ENCODE assay signal across 30 mouse cellular contexts in the genomic region with DNA sequence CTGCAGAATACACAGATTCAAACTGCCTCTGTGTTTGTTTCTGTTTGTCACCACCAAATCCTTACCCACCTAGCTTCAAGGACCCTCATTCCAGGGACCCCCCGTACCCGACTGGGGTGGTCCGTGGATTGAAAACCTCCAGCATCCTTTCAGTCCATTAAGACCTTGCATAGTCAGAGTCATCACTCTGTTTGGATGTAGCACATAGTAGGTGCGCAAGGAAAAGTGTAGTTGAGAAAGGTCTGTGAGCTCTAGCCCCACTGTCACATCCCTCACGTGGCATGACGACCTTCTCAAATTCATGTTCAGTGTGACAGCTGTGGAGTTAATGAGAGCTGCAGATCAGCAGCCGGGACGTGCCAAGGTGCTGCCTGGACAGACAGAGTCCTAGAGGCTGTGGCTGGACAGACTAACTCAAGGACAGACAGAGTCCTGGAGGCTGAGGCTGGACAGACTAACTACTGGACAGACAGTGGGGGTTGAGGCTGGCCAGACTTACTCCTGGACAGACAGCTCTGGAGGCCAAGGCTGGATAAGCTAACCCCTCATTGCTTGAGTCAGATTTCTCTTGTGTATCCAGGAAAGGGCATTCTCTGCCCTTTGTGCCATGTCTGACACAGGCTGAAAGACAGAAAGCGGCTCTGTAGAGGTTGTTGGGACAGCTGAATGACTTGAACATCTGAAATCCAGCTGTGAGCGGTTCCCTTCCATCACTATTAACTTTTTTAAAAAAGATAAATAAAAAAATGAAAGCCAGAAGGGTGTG. TPM values are rescaled to one million over a fixed set of nuclear protein-coding genes. Genes with fewer than 3 reads are reported as not detected.
DNase-seq lines count a peak whose midpoint lies in the region; ATAC-seq and TF ChIP-seq lines count a peak whose summit lies in the region.
"Had no signal": no experiment of that assay in that cellular context is flagged by ENCODE, and none has a peak within 500 bp of the region (broad histone marks: within the 10 kb centered on the region; RNA-seq: fewer than 3 reads in every experiment).

No protein-coding gene starts in this region.

- H3K4me1 ChIP-seq in heart, postnatal 0 days (ENCODE audit: control insufficient read depth, insufficient read depth) = no peaks in the 10 kb centered on the region; the same call in 1 of the 2 replicates
- peaks cover under 1% of the 10 kb centered on the region for H3K4me1 ChIP-seq in heart, adult 2 months (ENCODE audit: control insufficient read depth, insufficient read depth, low read length)
- H3K4me1 ChIP-seq in MEL (ENCODE audit: control insufficient read depth in 1 of 2, insufficient read depth in 2 of 2, low read length in 2 of 2) = peaks cover 20 to 33% of the 10 kb centered on the region in 2 experiments
- peaks cover 85% of the 10 kb centered on the region for H3K4me1 ChIP-seq in liver, embryonic 13.5 days (replicated peaks)
- H3K4me1 ChIP-seq: forebrain, embryonic 15.5 days; intestine, embryonic 15.5 days; midbrain, embryonic 10.5 days had no signal

- no peak for TF ChIP-seq CTCF in heart, postnatal 0 days (IDR thresholded peaks at IDR 0.05; ENCODE audit: low read depth)
- TF ChIP-seq CTCF in heart, adult 2 months (IDR thresholded peaks at IDR 0.05) = no peak
- TF ChIP-seq CTCF in MEL (IDR thresholded peaks at IDR 0.05 in 2 of 3, conservative IDR thresholded peaks at IDR 0.05 in 1 of 3; ENCODE audit: control insufficient read depth in 1 of 3, insufficient read depth in 1 of 3, low read depth in 2 of 3, low read length in 3 of 3, poor library complexity in 1 of 3, severe bottlenecking in 1 of 3) = no peak
- TF ChIP-seq CTCF in gastrocnemius, adult 2 months (IDR thresholded peaks at IDR 0.05) = no peak

- TF ChIP-seq RAD21 in MEL (IDR thresholded peaks at IDR 0.05; ENCODE audit: low read depth, low read length) = no peak

- H3K27ac ChIP-seq in heart, postnatal 0 days (ENCODE audit: low read depth) = no peak overlapping the region
- no peak overlapping the region for H3K27ac ChIP-seq in heart, adult 2 months
- H3K27ac ChIP-seq in MEL (ENCODE audit: control insufficient read depth, low read depth, low read length) = no peak overlapping the region
- H3K27ac ChIP-seq in liver, embryonic 13.5 days = peak overlapping the region; percentile 74
- no peak overlapping the region for H3K27ac ChIP-seq in gastrocnemius, adult 2 months
- H3K27ac ChIP-seq: embryonic facial prominence, embryonic 15.5 days; forebrain, embryonic 15.5 days; intestine, embryonic 15.5 days; limb, embryonic 15.5 days; midbrain, embryonic 10.5 days had no signal

- TF ChIP-seq POLR2A in heart, adult 2 months (IDR thresholded peaks at IDR 0.05; ENCODE audit: insufficient read depth, low read depth, low read length) = no peak
- TF ChIP-seq POLR2A in MEL (IDR thresholded peaks at IDR 0.05; ENCODE audit: control insufficient read depth in 1 of 2, insufficient read depth in 1 of 2, low read depth in 1 of 2, low read length in 2 of 2, poor library complexity in 1 of 2) = no peak

- no peak overlapping the region for H3K4me2 ChIP-seq in heart, postnatal 0 days (ENCODE audit: low read depth, low read length)
- H3K4me2 ChIP-seq in liver, embryonic 13.5 days = no peak overlapping the region
- H3K4me2 ChIP-seq: embryonic facial prominence, embryonic 15.5 days; forebrain, embryonic 15.5 days; intestine, embryonic 15.5 days; limb, embryonic 15.5 days had no signal

- H3K79me2 ChIP-seq in heart, adult 2 months (replicated peaks; ENCODE audit: control insufficient read depth, insufficient read depth, low read length) = no peaks in the 10 kb centered on the region
- H3K79me2 ChIP-seq in MEL (ENCODE audit: control insufficient read depth, insufficient read depth, low read length, poor library complexity) = no peaks in the 10 kb centered on the region; the same call in 1 of the 2 replicates

- no peak overlapping the region for H3K4me3 ChIP-seq in heart, postnatal 0 days (ENCODE audit: low read depth, low read length)
- no peak overlapping the region for H3K4me3 ChIP-seq in heart, adult 2 months
- H3K4me3 ChIP-seq in MEL (ENCODE audit: control insufficient read depth in 1 of 2, insufficient read depth in 1 of 2, low read depth in 2 of 2, low read length in 2 of 2) = no peak overlapping the region
- no peak overlapping the region for H3K4me3 ChIP-seq in liver, embryonic 13.5 days (replicated peaks)
- H3K4me3 ChIP-seq in gastrocnemius, adult 2 months = no peak overlapping the region
- H3K4me3 ChIP-seq: embryonic facial prominence, embryonic 15.5 days; forebrain, embryonic 15.5 days; intestine, embryonic 15.5 days; limb, embryonic 15.5 days; midbrain, embryonic 10.5 days had no signal

- no peaks in the 10 kb centered on the region for H3K27me3 ChIP-seq in heart, postnatal 0 days (ENCODE audit: control insufficient read depth, insufficient read depth, low read length)
- H3K27me3 ChIP-seq in heart, adult 2 months (ENCODE audit: control insufficient read depth, insufficient read depth, low read length) = no peaks in the 10 kb centered on the region
- H3K27me3 ChIP-seq in MEL (ENCODE audit: control insufficient read depth in 1 of 2, insufficient read depth in 2 of 2, low read length in 2 of 2) = no peaks in the 10 kb centered on the region
- H3K27me3 ChIP-seq in liver, embryonic 13.5 days = no peaks in the 10 kb centered on the region

- H3K36me3 ChIP-seq in heart, postnatal 0 days (replicated peaks; ENCODE audit: control insufficient read depth, insufficient read depth, low read length) = no peaks in the 10 kb centered on the region
- H3K36me3 ChIP-seq in heart, adult 2 months (ENCODE audit: control insufficient read depth, insufficient read depth, low read length) = no peaks in the 10 kb centered on the region
- H3K36me3 ChIP-seq in MEL (ENCODE audit: control insufficient read depth in 1 of 2, insufficient read depth in 2 of 2, low read length in 2 of 2) = peaks cover 0 to 34% of the 10 kb centered on the region in 2 experiments; a peak in 2 of 4 replicates
- no peaks in the 10 kb centered on the region for H3K36me3 ChIP-seq in liver, embryonic 13.5 days
- H3K36me3 ChIP-seq: embryonic facial prominence, embryonic 15.5 days; forebrain, embryonic 15.5 days; G1E; intestine, embryonic 15.5 days; limb, embryonic 15.5 days; midbrain, embryonic 10.5 days had no signal

- H3K9me3 ChIP-seq in heart, postnatal 0 days (replicated peaks; ENCODE audit: control insufficient read depth, low read length) = no peaks in the 10 kb centered on the region
- H3K9me3 ChIP-seq in MEL (replicated peaks; ENCODE audit: insufficient read depth, low read length) = no peaks in the 10 kb centered on the region
- H3K9me3 ChIP-seq in liver, embryonic 13.5 days (replicated peaks) = no peaks in the 10 kb centered on the region
- H3K9me3 ChIP-seq: embryonic facial prominence, embryonic 15.5 days; forebrain, embryonic 15.5 days; G1E; intestine, embryonic 15.5 days; limb, embryonic 15.5 days; midbrain, embryonic 10.5 days had no signal

- no peak for TF ChIP-seq EP300 in heart, postnatal 0 days (IDR thresholded peaks at IDR 0.05; ENCODE audit: low read depth)
- no peak for TF ChIP-seq EP300 in heart, adult 2 months (IDR thresholded peaks at IDR 0.05; ENCODE audit: insufficient read depth, low read depth, low read length)
- no peak for TF ChIP-seq EP300 in MEL (IDR thresholded peaks at IDR 0.05; ENCODE audit: low read depth in 1 of 2, low read length in 2 of 2)

- ATAC-seq in heart, postnatal 0 days (ENCODE audit: insufficient read depth, low read depth) = no peak
- ATAC-seq in liver, embryonic 13.5 days (ENCODE audit: low read depth) = no peak
- ATAC-seq: forebrain, embryonic 15.5 days; hindbrain, embryonic 16.5 days; intestine, embryonic 15.5 days; lung, postnatal 0 days had no signal

- 74% methylated on average over 10 of the region's 10 CpGs for WGBS in heart, postnatal 0 days
- WGBS in heart, adult 2 months = 72% methylated on average over 10 of the region's 10 CpGs
- WGBS in liver, embryonic 13.5 days (ENCODE audit: insufficient replicate concordance) = 81% methylated on average over 10 of the region's 10 CpGs

- intact Hi-C loops in heart, adult 2 months (cut with DNase I) = loop anchor here (5.0 kb wide), 1 partner anchor 155 kb away; no protein-coding TSS in a partner anchor
- intact Hi-C loops in gastrocnemius, adult 2 months (cut with DNase I) = loop anchor here (5.0 to 10.0 kb wide), 3 partner anchors 85 to 208 kb away; no protein-coding TSS in a partner anchor

- no peak for DNase-seq in heart, postnatal 0 days (ENCODE audit: low spot score)
- DNase-seq in heart, adult 2 months = no peak
- DNase-seq in MEL (ENCODE audit: low read depth, low spot score) = no peak
- DNase-seq in adrenal gland, postnatal 14 days = peak; percentile 61
- no peak for DNase-seq in liver, embryonic 13.5 days
- no peak for DNase-seq in gastrocnemius, adult 2 months
- no peak for DNase-seq in c-Kit-positive CD71-positive TER-119-positive erythroid progenitor cells, embryonic 14.5 days (ENCODE audit: low spot score)
- no peak for DNase-seq in cerebellum, adult 9-11 months
- DNase-seq: cerebellum, adult 9-10 months; gastrocnemius, postnatal 10 days; heart, adult 18-20 months; left cerebral cortex, postnatal 4 days; right cerebral cortex, adult 18-20 months; right cerebral cortex, postnatal 4 days had no signal

- 0 out of 2 replicates have a peak overlapping the region, but pooled peaks have one; percentile 5 for H3K9ac ChIP-seq in heart, postnatal 0 days (replicated peaks; ENCODE audit: low read depth, low read length)
- H3K9ac ChIP-seq in heart, adult 2 months (ENCODE audit: low read depth, low read length) = no peak overlapping the region
- H3K9ac ChIP-seq in MEL (ENCODE audit: control insufficient read depth, low read depth, low read length, poor library complexity, severe bottlenecking) = no peak overlapping the region
- H3K9ac ChIP-seq in liver, embryonic 13.5 days = no peak overlapping the region
- H3K9ac ChIP-seq: embryonic facial prominence, embryonic 15.5 days; forebrain, embryonic 15.5 days; intestine, embryonic 15.5 days; limb, embryonic 15.5 days had no signal

RNA-seq across cellular contexts. Expression of gene Ifnar2, which starts 15.6 kb away (rescaled TPM):
- 30.0 and 31.0 TPM in 2 replicates for total RNA-seq in heart, postnatal 0 days (2014; rRNA removed; ENCODE audit: low replicate concordance)
- polyA plus RNA-seq in heart, postnatal 0 days (2015; fragmentation: Nextera tagmentation; extraction: Ambion mirVana) = 48.8 and 49.8 TPM in 2 replicates
- total RNA-seq in heart, adult 2 months (2021) = 10 to 100 TPM; 31.2 to 36.0 TPM
- 39.9 and 51.6 TPM in 2 replicates for polyA plus RNA-seq in heart, adult 2 months (2012; rRNA removed)
- total RNA-seq in MEL (2012; rRNA removed) = 21.8 and 24.1 TPM in 2 replicates
- polyA plus RNA-seq in MEL (2012; ENCODE audit: insufficient read depth in 1 of 2, insufficient read length in 2 of 2, low read depth in 1 of 2, low replicate concordance in 2 of 2, missing spikeins in 1 of 2) = 10 to 100 TPM in 1 of 2 experiments, not detected in 1; 38.3 TPM
- total RNA-seq in adrenal gland, postnatal 14 days (2021) = 83.9 and 86.1 TPM in 2 replicates
- 67.4 and 74.0 TPM in 2 replicates for polyA plus RNA-seq in liver, embryonic 13.5 days (2015; fragmentation: Nextera tagmentation; extraction: Ambion mirVana)
- 10 to 100 TPM in 1 of 2 experiments, 1 to 10 TPM in 1; 6.8 to 11.4 TPM for total RNA-seq in gastrocnemius, adult 2 months (2021)

RNA-seq across cellular contexts. Expression of gene Gm21970, which starts 34.6 kb away (rescaled TPM):
- total RNA-seq in heart, postnatal 0 days (2014; rRNA removed; ENCODE audit: low replicate concordance) = 2.4 TPM in 1 of 2 replicates, not detected in the other
- 0.27 TPM in 1 of 2 replicates, not detected in the other for polyA plus RNA-seq in heart, postnatal 0 days (2015; fragmentation: Nextera tagmentation; extraction: Ambion mirVana)
- not detected for total RNA-seq in heart, adult 2 months (2021)
- polyA plus RNA-seq in heart, adult 2 months (2012; rRNA removed) = not detected in 2 replicates
- not detected in 2 replicates for total RNA-seq in MEL (2012; rRNA removed)
- polyA plus RNA-seq in MEL (2012; ENCODE audit: insufficient read depth in 1 of 2, insufficient read length in 2 of 2, low read depth in 1 of 2, low replicate concordance in 2 of 2, missing spikeins in 1 of 2) = not detected
- total RNA-seq in adrenal gland, postnatal 14 days (2021) = 0.59 TPM in 1 of 2 replicates, not detected in the other
- polyA plus RNA-seq in liver, embryonic 13.5 days (2015; fragmentation: Nextera tagmentation; extraction: Ambion mirVana) = not detected in 2 replicates
- total RNA-seq in gastrocnemius, adult 2 months (2021) = under 1 TPM in 1 of 2 experiments, not detected in 1; 0.45 TPM
- total RNA-seq: common myeloid progenitor, adult 5-6 weeks; gastrocnemius, postnatal 10 days; heart, adult 18-20 months; hematopoietic stem cell, adult 5-6 weeks; left cerebral cortex, adult 18-20 months; left cerebral cortex, postnatal 4 days; midbrain, postnatal 0 days had no signal
- polyA plus RNA-seq: embryonic facial prominence, embryonic 15.5 days; forebrain, embryonic 15.5 days; G1E; heart, embryonic 14.5 days; hindbrain, embryonic 16.5 days; intestine, embryonic 15.5 days; limb, embryonic 15.5 days; lung, postnatal 0 days; midbrain, embryonic 10.5 days; midbrain, postnatal 0 days; neural tube, embryonic 14.5 days; stomach, embryonic 16.5 days; thymus, postnatal 0 days had no signal

RNA-seq across cellular contexts. Expression of gene Il10rb, which starts 49.0 kb away (rescaled TPM):
- total RNA-seq in heart, postnatal 0 days (2014; rRNA removed; ENCODE audit: low replicate concordance) = 44.4 and 63.3 TPM in 2 replicates
- polyA plus RNA-seq in heart, postnatal 0 days (2015; fragmentation: Nextera tagmentation; extraction: Ambion mirVana) = 89.0 and 99.4 TPM in 2 replicates
- 100 to 1,000 TPM in 1 of 2 experiments, 10 to 100 TPM in 1; 98.2 to 122 TPM for total RNA-seq in heart, adult 2 months (2021)
- polyA plus RNA-seq in heart, adult 2 months (2012; rRNA removed) = 136 and 182 TPM in 2 replicates
- total RNA-seq in MEL (2012; rRNA removed) = 4.7 and 5.9 TPM in 2 replicates
- polyA plus RNA-seq in MEL (2012; ENCODE audit: insufficient read depth in 1 of 2, insufficient read length in 2 of 2, low read depth in 1 of 2, low replicate concordance in 2 of 2, missing spikeins in 1 of 2) = 10 to 100 TPM in 1 of 2 experiments, not detected in 1; 14.6 TPM
- 105 and 106 TPM in 2 replicates for total RNA-seq in adrenal gland, postnatal 14 days (2021)
- polyA plus RNA-seq in liver, embryonic 13.5 days (2015; fragmentation: Nextera tagmentation; extraction: Ambion mirVana) = 25.0 and 28.1 TPM in 2 replicates
- total RNA-seq in gastrocnemius, adult 2 months (2021) = 1 to 10 TPM; 6.2 to 7.9 TPM
